Comparison of ENCODE assay signal across 21 mouse cellular contexts in genomic region chr8:92343544-92343943, GRCm38 (mm10). TPM values are rescaled to one million over a fixed set of nuclear protein-coding genes. Genes with fewer than 3 reads are reported as not detected.
DNase-seq lines count a peak whose midpoint lies in the region; ATAC-seq lines count a peak whose summit lies in the region.
"Had no signal": no experiment of that assay in that cellular context is flagged by ENCODE, and none has a peak within 500 bp of the region (broad histone marks: within the 10 kb centered on the region; RNA-seq: fewer than 3 reads in every experiment).

No protein-coding gene starts in this region.

- ATAC-seq in heart, embryonic 13.5 days (ENCODE audit: extremely low read depth, insufficient number of reproducible peaks, low FRiP score, low TSS enrichment): no peak
- ATAC-seq in heart, embryonic 11.5 days (replicated peaks; ENCODE audit: insufficient number of reproducible peaks, low FRiP score, low TSS enrichment): no peak
- ATAC-seq: activated CD4-positive, CD25-positive, alpha-beta regulatory T cell, adult 4 months; CD4-positive, CD25-positive, alpha-beta regulatory T cell, adult 4 months; Patski had no signal

- intact Hi-C loops in heart, postnatal 14 days (cut with DNase I): no loop called here

- WGBS in heart, embryonic 10.5 days: 88% methylated on average over 4 of the region's 4 CpGs
- 90% methylated on average over 4 of the region's 4 CpGs for WGBS in heart, embryonic 13.5 days
- 80% methylated on average over 4 of the region's 4 CpGs for WGBS in heart, embryonic 11.5 days (ENCODE audit: insufficient replicate concordance)

- no peaks in the 10 kb centered on the region for H3K4me1 ChIP-seq in heart, embryonic 10.5 days
- H3K4me1 ChIP-seq in heart, embryonic 13.5 days: peaks cover 11% of the 10 kb centered on the region
- H3K4me1 ChIP-seq in heart, embryonic 11.5 days (ENCODE audit: control insufficient read depth, insufficient read depth, low read length): 0 out of 2 replicates have a peak, but pooled peaks cover 2% of the 10 kb centered on the region

- H3K4me2 ChIP-seq in heart, embryonic 13.5 days: no peak overlapping the region
- H3K4me2 ChIP-seq in heart, embryonic 11.5 days: no peak overlapping the region

- H3K9ac ChIP-seq in heart, embryonic 13.5 days: no peak overlapping the region
- no peak overlapping the region for H3K9ac ChIP-seq in heart, embryonic 11.5 days (ENCODE audit: low read depth, low read length)

- H3K9me3 ChIP-seq in heart, embryonic 10.5 days: no peaks in the 10 kb centered on the region
- H3K9me3 ChIP-seq in heart, embryonic 13.5 days: no peaks in the 10 kb centered on the region
- no peaks in the 10 kb centered on the region for H3K9me3 ChIP-seq in heart, embryonic 11.5 days (replicated peaks; ENCODE audit: control insufficient read depth, low read length)
- H3K9me3 ChIP-seq: G1E had no signal

- DNase-seq in heart, adult 11 months: peak; percentile 60
- DNase-seq in heart, postnatal 14 days: no peak
- DNase-seq in heart, embryonic 10.5 days (ENCODE audit: low spot score): peak; percentile 63
- DNase-seq in heart, adult 18-20 months: no peak
- DNase-seq: adrenal gland, adult 2 months; adrenal gland, adult 8-10 months; adrenal gland, postnatal 10 days; adrenal gland, postnatal 14 days; adrenal gland, postnatal 25 days; adrenal gland, postnatal 36 days; B cell, adult 2 months; cerebellum, adult 11 months; cerebellum, adult 11-12 months; cerebellum, adult 18-20 months had no signal

- no peaks in the 10 kb centered on the region for H3K27me3 ChIP-seq in heart, embryonic 10.5 days (ENCODE audit: insufficient read depth, poor library complexity, severe bottlenecking)
- no peaks in the 10 kb centered on the region for H3K27me3 ChIP-seq in heart, embryonic 13.5 days (replicated peaks)
- no peaks in the 10 kb centered on the region for H3K27me3 ChIP-seq in heart, embryonic 11.5 days (ENCODE audit: control insufficient read depth, insufficient read depth, low read length)
- H3K27me3 ChIP-seq: CH12.LX, Patski had no signal

- no peak overlapping the region for H3K27ac ChIP-seq in heart, embryonic 10.5 days
- H3K27ac ChIP-seq in heart, embryonic 13.5 days (replicated peaks): 0 out of 2 replicates have a peak overlapping the region, but pooled peaks have one; percentile 15
- H3K27ac ChIP-seq in heart, embryonic 11.5 days (ENCODE audit: low read depth, low read length): no peak overlapping the region

- H3K36me3 ChIP-seq in heart, embryonic 10.5 days: peaks cover 37% of the 10 kb centered on the region; the same call in 1 of the 2 replicates
- peaks cover 27% of the 10 kb centered on the region for H3K36me3 ChIP-seq in heart, embryonic 13.5 days
- H3K36me3 ChIP-seq in heart, embryonic 11.5 days (ENCODE audit: control insufficient read depth, insufficient read depth, low read length): no peaks in the 10 kb centered on the region

- H3K4me3 ChIP-seq in heart, embryonic 10.5 days: no peak overlapping the region
- H3K4me3 ChIP-seq in heart, embryonic 13.5 days: no peak overlapping the region
- H3K4me3 ChIP-seq in heart, embryonic 11.5 days (ENCODE audit: low read depth, low read length): no peak overlapping the region

RNA-seq across cellular contexts. Expression of gene Irx5, which starts 13.9 kb away (rescaled TPM):
- total RNA-seq in heart, postnatal 14 days (2021): 1 to 10 TPM; 5.6 to 7.5 TPM
- polyA plus RNA-seq in heart, embryonic 10.5 days (2016; fragmentation: Nextera tagmentation; extraction: Ambion mirVana): 13.2 and 13.7 TPM in 2 replicates
- 1 to 10 TPM; 6.0 to 6.5 TPM for total RNA-seq in heart, adult 18-20 months (2021)
- polyA plus RNA-seq in heart, embryonic 13.5 days (2015; fragmentation: Nextera tagmentation; extraction: Ambion mirVana): 7.7 and 8.5 TPM in 2 replicates
- 11.2 TPM in 2 replicates for polyA plus RNA-seq in heart, embryonic 11.5 days (2014; fragmentation: Nextera tagmentation; extraction: Ambion mirVana)
- total RNA-seq: CH12.LX had no signal
- polyA plus RNA-seq: activated CD4-positive, CD25-positive, alpha-beta regulatory T cell, adult 4 months; CD4-positive, CD25-positive, alpha-beta regulatory T cell, adult 4 months had no signal

Comparison
In these comparisons a context has a peak if more than half of its experiments do, and no peak if none do; other contexts are left out.
1. DNase-seq: peak in heart, adult 11 months (single experiment) and heart, embryonic 10.5 days (single experiment); none in heart, postnatal 14 days (0 of 2) and heart, adult 18-20 months (0 of 2).